Mouse (Mus musculus): ENCODE measurements around the gene Tgfb1.

GRCm38 (mm10) chr7:25639754-25640153 lies 47.0 kb upstream of the Tgfb1 start:
- TF ChIP-seq CTCF (IDR thresholded peaks at IDR 0.05; ENCODE audit: low read depth, low read length) (no peak), POLR2A (IDR thresholded peaks at IDR 0.05; ENCODE audit: extremely low read depth, insufficient read depth, low read length) (no peak)

Data from liver, adult 2 months (tissue).